Mouse (Mus musculus) gastrocnemius, adult 18-20 months (tissue): ENCODE measurements around the gene Susd6. TPM values are rescaled to one million over a fixed set of nuclear protein-coding genes. Genes with fewer than 3 reads are reported as not detected.
A peak's percentile ranks its signal among the peaks of the same experiment; 100 is the strongest.

Experiments
- DNase-seq: peaks from one replicate; pipeline ENCODE4 v3.0.0; 2021; ENCODE audit warnings: low spot score
- total RNA-seq, 2 experiments: library from RNA; stranded (reverse); gene quantifications; 2 replicates each; pipeline ENCODE4 v1.2.3; 2021

Gene Susd6
- total RNA-seq, 2 experiments from 2014 or later: 39.3 to 43.9 TPM

GRCm38 (mm10) chr12:80866023-80866422, 75.7 kb downstream of the Susd6 start:
- no peak for DNase-seq

- DNase-seq: no peak
Measured at GRCm38 (mm10) chr12:80867083-80867482, 76.8 kb downstream of the Susd6 start.

- no peak for DNase-seq
Measured at GRCm38 (mm10) chr12:80868401-80868800, 78.1 kb downstream of the Susd6 start.

- no peak for DNase-seq
Measured at GRCm38 (mm10) chr12:80877215-80878092, 87.1 kb downstream of the Susd6 start.

GRCm38 (mm10) chr12:80878093-80878430, 87.8 kb downstream of the Susd6 start:
- DNase-seq: no peak

GRCm38 (mm10) chr12:80878653-80879052, 88.3 kb downstream of the Susd6 start:
- DNase-seq: no peak

- DNase-seq: no peak
Measured at GRCm38 (mm10) chr12:80879267-80879666, 89.0 kb downstream of the Susd6 start.

- no peak for DNase-seq
Measured at GRCm38 (mm10) chr12:80881121-80881520, 90.8 kb downstream of the Susd6 start.

- DNase-seq: no peak
Measured at GRCm38 (mm10) chr12:80883278-80883677, 93.0 kb downstream of the Susd6 start.

GRCm38 (mm10) chr12:80883881-80884280, 93.6 kb downstream of the Susd6 start:
- DNase-seq: no peak

- DNase-seq: peak; percentile 82
Measured at GRCm38 (mm10) chr12:80885301-80886288, 95.3 kb downstream of the Susd6 start.

GRCm38 (mm10) chr12:80887036-80887435, 96.7 kb downstream of the Susd6 start:
- no peak for DNase-seq

- DNase-seq: no peak
Measured at GRCm38 (mm10) chr12:80889331-80889730, 99.0 kb downstream of the Susd6 start.

GRCm38 (mm10) chr12:80891074-80891473, 100.8 kb downstream of the Susd6 start:
- no peak for DNase-seq

GRCm38 (mm10) chr12:80893720-80894494, 103.6 kb downstream of the Susd6 start:
- DNase-seq: no peak

- peak; percentile 74 for DNase-seq
Measured at GRCm38 (mm10) chr12:80894973-80895570, 104.8 kb downstream of the Susd6 start.

- no peak for DNase-seq
Measured at GRCm38 (mm10) chr12:80909631-80910030, 119.3 kb downstream of the Susd6 start.

- DNase-seq: peak; percentile 11
Measured at GRCm38 (mm10) chr12:80917764-80918163, 127.5 kb downstream of the Susd6 start.

GRCm38 (mm10) chr12:80921301-80921700, 131.0 kb downstream of the Susd6 start:
- DNase-seq: no peak

- DNase-seq: no peak
Measured at GRCm38 (mm10) chr12:80922869-80923268, 132.6 kb downstream of the Susd6 start.

- no peak for DNase-seq
Measured at GRCm38 (mm10) chr12:80923602-80924001, 133.3 kb downstream of the Susd6 start.
